Mouse (Mus musculus) hindbrain, embryonic 11.5 days (tissue): ENCODE results near the gene Haspin. TPM values are rescaled to one million over a fixed set of nuclear protein-coding genes. Genes with fewer than 3 reads are reported as not detected.

Source experiments
- ATAC-seq: fragments of 200-750 bp; cut with Nextera tagmentation; 2 replicates; pipeline ENCODE4 v1.8.0; 2017; ENCODE audit warnings: mild to moderate bottlenecking, moderate TSS enrichment, moderate library complexity; ENCODE audit not compliant: low FRiP score
- DNase-seq: peaks from one replicate; pipeline ENCODE4 v3.0.0-alpha.2; 2015; ENCODE audit warnings: low spot score
- H3K27ac ChIP-seq: fragments of 300-500 bp; sonication (generic); 2 replicates; pipeline ENCODE4 v1.5.1; 2014; ENCODE audit warnings: mild to moderate bottlenecking, low read depth, low read length
- H3K27me3 ChIP-seq: fragments of 300-500 bp; sonication (generic); 2 replicates; pipeline ENCODE4 v1.6.1; 2014; ENCODE audit warnings: mild to moderate bottlenecking, low read length, moderate library complexity, mixed read lengths; ENCODE audit not compliant: control insufficient read depth, insufficient read depth
- H3K36me3 ChIP-seq: fragments of 300-500 bp; sonication (generic); 2 replicates; pipeline ENCODE4 v1.6.1; 2014; ENCODE audit warnings: mild to moderate bottlenecking, low read length, moderate library complexity, mixed read lengths; ENCODE audit not compliant: control insufficient read depth, insufficient read depth
- H3K4me1 ChIP-seq: fragments of 300-500 bp; sonication (generic); replicated peaks from 2 replicates; pipeline ENCODE4 v1.6.1; 2014; ENCODE audit warnings: low read length, mixed read lengths; ENCODE audit not compliant: control insufficient read depth, insufficient read depth
- H3K4me2 ChIP-seq: fragments of 300-500 bp; sonication (generic); replicated peaks from 2 replicates; pipeline ENCODE4 v1.6.1; 2014; ENCODE audit warnings: mild to moderate bottlenecking, low read depth, low read length
- H3K4me3 ChIP-seq: fragments of 300-500 bp; sonication (generic); 2 replicates; pipeline ENCODE4 v1.5.1; 2014; ENCODE audit warnings: low read depth, low read length
- H3K9ac ChIP-seq: fragments of 300-500 bp; sonication (generic); 2 replicates; pipeline ENCODE4 v1.6.1; 2014; ENCODE audit warnings: low read depth, low read length
- H3K9me3 ChIP-seq: fragments of 300-500 bp; sonication (generic); 2 replicates; pipeline ENCODE4 v1.6.1; 2016; ENCODE audit warnings: low read length; ENCODE audit not compliant: control insufficient read depth
- WGBS: fragments of 180-500 bp; shearing (Covaris S2); extraction: QIAGEN DNeasy Blood & Tissue Kit; methylation state at CpG from one replicate; pipeline ENCODE4 v1.1.7; 2014; 5-methylcytosine and 5-hydroxymethylcytosine counted together
- polyA plus RNA-seq: library from polyadenylated mRNA; unstranded; fragments of >200 nt; fragmentation: Nextera tagmentation; extraction: Ambion mirVana; gene quantifications from 2 replicates; pipeline ENCODE4 v1.2.1, GENCODE M21; 2014

Haspin gene
- polyA plus RNA-seq, 1 experiment from 2014 or later: 14.2 TPM

GRCm38 (mm10) chr11:73101308-73101707 lies 36.8 kb downstream of the Haspin start:
- no peaks in the 10 kb centered on the region for H3K27me3 ChIP-seq
- no peaks in the 10 kb centered on the region for H3K4me1 ChIP-seq
- WGBS: 87% methylated on average over 4 of the region's 4 CpGs
- ATAC-seq (no peak), DNase-seq (no peak)
- H3K27ac ChIP-seq: no peak overlapping the region
- H3K9me3 ChIP-seq: no peaks in the 10 kb centered on the region
- no peaks in the 10 kb centered on the region for H3K36me3 ChIP-seq
- H3K4me2 ChIP-seq: no peak overlapping the region
- no peak overlapping the region for H3K9ac ChIP-seq
- no peak overlapping the region for H3K4me3 ChIP-seq

- no peak overlapping the region for H3K4me2 ChIP-seq
- no peaks in the 10 kb centered on the region for H3K27me3 ChIP-seq
- ATAC-seq (no peak), DNase-seq (no peak)
- no peaks in the 10 kb centered on the region for H3K9me3 ChIP-seq
- no peak overlapping the region for H3K9ac ChIP-seq
- WGBS: 84% methylated on average over 14 of the region's 14 CpGs
- H3K4me1 ChIP-seq: no peaks in the 10 kb centered on the region
- no peak overlapping the region for H3K4me3 ChIP-seq
- no peak overlapping the region for H3K27ac ChIP-seq
- no peaks in the 10 kb centered on the region for H3K36me3 ChIP-seq
Measured at GRCm38 (mm10) chr11:73099976-73100750, 37.9 kb downstream of the Haspin start.

GRCm38 (mm10) chr11:73098860-73099259 lies 39.2 kb downstream of the Haspin start:
- ATAC-seq (no peak), DNase-seq (no peak)
- Histone ChIP-seq H3K9ac (no peak overlapping the region), H3K27me3 (no peaks in the 10 kb centered on the region), H3K4me2 (no peak overlapping the region), H3K9me3 (no peaks in the 10 kb centered on the region), H3K36me3 (no peaks in the 10 kb centered on the region), H3K4me1 (no peaks in the 10 kb centered on the region), H3K4me3 (no peak overlapping the region), H3K27ac (no peak overlapping the region)
- WGBS: 74% methylated on average over 5 of the region's 5 CpGs

- Histone ChIP-seq H3K4me3 (no peak overlapping the region), H3K4me1 (no peaks in the 10 kb centered on the region), H3K36me3 (no peaks in the 10 kb centered on the region), H3K27me3 (no peaks in the 10 kb centered on the region), H3K4me2 (no peak overlapping the region), H3K9ac (no peak overlapping the region), H3K9me3 (no peaks in the 10 kb centered on the region), H3K27ac (no peak overlapping the region)
- ATAC-seq (no peak), DNase-seq (no peak)
- 80% methylated on average over 11 of the region's 11 CpGs for WGBS
Measured at GRCm38 (mm10) chr11:73094231-73094995, 43.7 kb downstream of the Haspin start.

GRCm38 (mm10) chr11:73092877-73093276 lies 45.2 kb downstream of the Haspin start:
- no peak for DNase-seq
- Histone ChIP-seq H3K9me3 (no peaks in the 10 kb centered on the region), H3K9ac (no peak overlapping the region), H3K27ac (no peak overlapping the region), H3K4me3 (no peak overlapping the region), H3K36me3 (no peaks in the 10 kb centered on the region), H3K4me1 (no peaks in the 10 kb centered on the region), H3K27me3 (no peaks in the 10 kb centered on the region), H3K4me2 (no peak overlapping the region)
- 84% methylated on average over 7 of the region's 7 CpGs for WGBS
- ATAC-seq: no peak

- no peaks in the 10 kb centered on the region for H3K36me3 ChIP-seq
- no peaks in the 10 kb centered on the region for H3K27me3 ChIP-seq
- WGBS: 75% methylated on average over 4 of the region's 4 CpGs
- DNase-seq (no peak), ATAC-seq (no peak)
- H3K9ac ChIP-seq: no peak overlapping the region
- H3K27ac ChIP-seq: no peak overlapping the region
- H3K4me1 ChIP-seq: no peaks in the 10 kb centered on the region
- no peaks in the 10 kb centered on the region for H3K9me3 ChIP-seq
- H3K4me3 ChIP-seq: no peak overlapping the region
- H3K4me2 ChIP-seq: no peak overlapping the region
Measured at GRCm38 (mm10) chr11:73092057-73092456, 46.0 kb downstream of the Haspin start.

- DNase-seq (no peak), ATAC-seq (no peak)
- 83% methylated on average over 2 of the region's 2 CpGs for whole genome bisulfite sequencing
- no peaks in the 10 kb centered on the region for H3K9me3 ChIP-seq
- no peaks in the 10 kb centered on the region for H3K27me3 ChIP-seq
- no peak overlapping the region for H3K27ac ChIP-seq
- no peak overlapping the region for H3K4me3 ChIP-seq
- H3K4me1 ChIP-seq: no peaks in the 10 kb centered on the region
- no peak overlapping the region for H3K4me2 ChIP-seq
- no peak overlapping the region for H3K9ac ChIP-seq
- no peaks in the 10 kb centered on the region for H3K36me3 ChIP-seq
Measured at GRCm38 (mm10) chr11:73090826-73091225, 47.3 kb downstream of the Haspin start.

GRCm38 (mm10) chr11:73090283-73090682 lies 47.8 kb downstream of the Haspin start, which contains the start of gene Itgae:
Gene Itgae (plus strand): TSS chr11:73090583.
- Histone ChIP-seq H3K36me3 (no peaks in the 10 kb centered on the region), H3K4me2 (no peak within 1 kb of the TSS), H3K4me3 (no peak within 1 kb of the TSS), H3K9me3 (no peaks in the 10 kb centered on the region), H3K27ac (no peak within 1 kb of the TSS), H3K27me3 (no peaks in the 10 kb centered on the region), H3K9ac (no peak within 1 kb of the TSS), H3K4me1 (no peaks in the 10 kb centered on the region)
- ATAC-seq (no peak), DNase-seq (no peak)
- WGBS: 80% methylated on average over 4 of the region's 4 CpGs
